Mouse (Mus musculus) thymus, postnatal 14 days (tissue): Measurements from ENCODE around the gene Gm10837.

Experiments used
- DNase-seq: peaks from one replicate; pipeline ENCODE4 v3.0.0; 2021

The Gm10837 gene

DNA sequence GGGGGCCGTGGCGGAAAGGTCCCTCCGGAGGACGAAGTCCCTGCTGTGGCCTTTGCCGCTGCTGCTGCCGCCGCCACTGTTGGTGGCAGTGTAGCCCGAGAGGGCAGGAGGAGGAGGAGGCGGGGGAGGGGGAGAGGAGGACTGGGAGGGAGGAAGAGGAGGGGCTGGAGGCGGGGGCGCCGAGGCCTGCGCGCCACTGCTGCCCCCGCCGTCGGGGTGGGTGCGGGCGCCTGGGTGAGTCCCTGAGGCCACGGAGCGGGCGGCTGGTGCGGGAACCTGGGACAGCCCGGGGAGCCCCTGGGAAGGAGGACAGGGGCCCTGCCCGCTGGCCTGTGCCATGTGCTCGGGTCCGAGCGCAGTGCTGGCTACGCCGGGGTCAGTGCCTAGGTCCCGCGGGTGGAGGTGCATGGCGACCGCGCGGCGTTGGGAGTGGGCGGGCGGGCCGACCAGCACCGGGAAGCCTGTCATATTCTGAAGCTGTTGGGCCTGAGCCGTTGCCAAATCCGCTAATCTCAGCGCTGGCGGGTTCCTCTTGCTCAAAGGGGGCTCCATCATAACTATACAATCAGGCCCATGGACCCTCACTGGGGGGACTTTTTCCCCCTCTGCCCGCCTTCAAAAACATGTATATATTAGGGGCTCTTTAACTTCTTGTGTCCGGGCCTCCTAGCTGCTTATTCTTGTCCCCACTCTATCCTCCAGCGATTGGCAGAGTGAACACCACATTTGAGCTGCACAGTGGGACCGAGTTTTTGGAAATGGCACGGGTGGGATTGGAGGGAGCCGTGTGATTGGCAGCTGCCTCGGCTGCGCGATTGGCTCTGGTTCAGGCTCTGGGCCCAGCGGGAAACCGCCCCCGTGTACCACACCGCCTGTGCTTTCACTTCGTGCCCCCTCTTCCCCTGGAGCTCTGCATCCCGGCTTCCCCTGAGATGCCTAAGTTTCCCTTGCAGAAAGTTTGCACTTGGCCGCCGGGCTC, 25.3 kb upstream of the Gm10837 start, which contains the start of gene Zic5:
Gene Zic5, minus strand, starts transcription at position 915 of the 979 bp plus-strand sequence.
- DNase-seq = no peak

DNA sequence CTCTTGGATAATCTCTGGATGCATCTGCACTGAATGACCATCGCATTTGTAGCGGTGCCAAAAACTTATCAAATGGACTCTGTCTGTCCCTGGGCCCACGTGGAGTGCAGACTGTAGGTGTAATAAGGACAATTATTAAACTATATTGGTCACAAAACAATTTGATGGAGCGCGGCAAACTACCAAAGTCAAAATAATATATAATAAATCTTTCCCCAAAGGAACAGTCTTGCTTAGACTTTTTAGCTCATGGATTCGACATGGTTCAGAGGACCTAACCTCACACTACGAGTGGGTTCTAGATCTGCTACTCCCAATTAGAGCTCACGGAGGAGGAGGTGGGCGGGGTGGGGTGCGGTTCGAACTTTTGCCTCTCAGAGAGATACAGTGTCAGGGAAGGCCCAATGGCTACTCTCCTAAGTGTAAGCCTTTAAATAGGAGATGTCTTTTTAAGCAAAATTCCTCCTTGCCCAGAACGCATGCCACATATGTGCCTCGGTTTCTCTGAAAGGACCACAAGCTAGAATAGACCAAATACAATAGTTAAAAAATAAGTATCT, 24.4 kb upstream of the Gm10837 start:
- no peak for DNase-seq

DNA sequence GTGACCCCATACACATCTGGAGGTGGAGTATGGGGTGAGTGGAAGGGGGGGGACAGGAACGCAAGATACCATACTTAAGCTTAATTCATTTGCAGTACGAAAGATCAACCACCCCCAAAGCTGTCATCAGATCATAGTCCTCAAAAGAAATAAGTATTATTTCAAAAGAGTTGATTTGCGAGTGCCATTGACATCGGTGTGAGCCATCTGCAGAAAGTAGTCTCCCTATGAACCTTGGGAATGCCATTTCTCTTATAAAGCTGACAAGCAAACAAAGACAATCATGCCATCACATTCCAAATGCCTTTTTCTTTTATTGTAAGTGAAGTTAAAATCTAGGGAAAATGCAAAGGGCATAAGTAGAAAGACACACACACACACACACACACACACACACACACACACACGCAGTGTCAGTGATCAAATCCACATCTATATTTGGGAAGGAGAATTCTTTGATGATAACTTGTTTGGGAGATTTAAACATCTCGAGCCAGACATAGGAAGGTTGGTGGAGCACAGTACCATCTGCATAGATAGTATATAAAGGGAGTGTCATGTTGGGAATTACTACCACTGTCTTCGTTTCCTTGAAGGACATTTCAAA, 23.5 kb upstream of the Gm10837 start:
- DNase-seq = no peak

GRCm38 (mm10) chr14:122467926-122468841, 22.2 kb upstream of the Gm10837 start:
- no peak for DNase-seq

DNA sequence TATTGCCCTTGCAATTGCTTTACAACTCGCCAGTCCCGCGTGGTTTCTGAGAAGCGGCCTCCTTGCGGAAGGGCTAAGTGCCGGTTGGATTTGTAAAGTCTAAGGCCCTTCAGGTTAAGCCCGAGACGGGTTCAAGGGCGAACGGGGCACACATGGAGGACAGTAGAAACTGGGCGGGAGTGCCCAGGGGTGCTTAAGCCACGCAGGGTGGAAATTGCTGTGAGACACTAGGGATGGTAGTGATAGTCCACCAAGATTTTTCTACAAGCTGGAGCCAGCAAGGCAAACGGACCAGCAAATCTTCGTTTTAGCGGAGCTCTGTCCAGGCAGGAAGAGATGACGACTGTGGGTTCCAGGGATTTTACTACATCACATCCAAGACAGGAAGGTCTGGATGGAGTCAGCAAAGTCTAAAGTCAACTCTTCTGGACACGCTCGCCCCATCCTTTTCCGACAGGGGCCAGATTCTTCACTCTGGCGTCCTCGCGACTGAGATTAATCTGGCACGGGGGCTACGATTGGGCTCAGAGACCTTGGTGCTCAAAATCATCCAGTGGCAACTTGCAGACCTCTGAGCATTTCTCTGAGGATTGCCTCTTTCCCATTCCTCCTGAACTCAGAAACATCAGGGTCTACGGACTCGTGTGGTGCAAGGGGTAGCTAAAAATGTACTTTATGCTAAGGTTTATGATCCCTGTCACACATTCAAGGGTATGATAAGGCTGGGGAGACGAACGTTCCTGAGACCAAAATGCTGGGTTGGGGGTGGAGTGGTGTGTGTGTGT, 21.2 kb upstream of the Gm10837 start:
- DNase-seq = no peak

DNA sequence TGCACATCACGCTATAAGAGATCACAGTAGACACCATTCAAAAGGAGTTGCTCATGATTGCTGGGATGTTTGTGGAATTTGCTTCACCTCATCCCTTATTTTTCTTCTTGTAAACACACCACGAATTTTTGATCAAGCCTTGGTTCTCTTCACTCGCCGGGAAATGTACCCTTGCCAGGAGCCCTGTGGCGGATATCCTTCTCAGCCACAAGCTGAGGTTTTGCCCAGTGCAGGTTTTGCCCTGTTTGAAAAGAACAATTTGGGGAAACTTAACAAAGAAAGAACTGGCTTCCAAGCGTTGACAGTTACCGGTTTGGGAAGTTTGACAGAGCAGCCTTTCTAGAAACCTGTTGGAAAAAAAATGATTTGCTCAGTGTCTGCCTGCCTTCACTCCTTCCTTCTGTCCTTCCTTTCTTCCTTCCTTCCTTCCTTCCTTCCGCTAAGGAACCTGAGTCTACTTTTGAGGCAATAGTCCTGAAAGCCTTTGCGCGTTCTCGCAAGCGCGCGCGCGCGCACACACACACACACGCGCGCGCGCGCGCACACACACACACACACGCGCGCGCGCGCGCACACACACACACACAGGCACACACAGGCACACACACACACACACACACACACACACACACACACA, 18.8 kb upstream of the Gm10837 start:
- DNase-seq = no peak

DNA sequence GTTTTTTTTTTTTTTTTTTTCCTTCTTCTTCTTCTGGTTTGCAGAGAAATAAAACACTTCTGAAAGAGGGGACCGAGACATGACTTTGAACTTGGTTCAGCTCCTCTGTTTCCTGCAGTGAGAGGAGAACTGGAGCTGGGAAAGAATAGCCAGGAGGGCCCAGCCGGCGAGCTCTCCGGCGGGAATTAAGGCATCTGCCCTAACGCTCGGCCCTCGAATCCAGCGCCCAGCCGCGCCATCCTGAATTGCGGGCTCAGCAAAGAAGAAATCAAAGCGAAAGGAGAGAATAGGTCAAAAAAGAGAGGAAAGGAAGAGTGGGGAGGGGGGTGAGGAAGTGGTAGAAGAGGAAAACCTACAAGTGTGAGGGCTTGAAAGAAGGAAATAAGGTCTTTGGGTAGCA, 18.2 kb upstream of the Gm10837 start:
- DNase-seq = no peak

GRCm38 (mm10) chr14:122472647-122473046, 17.7 kb upstream of the Gm10837 start:
- DNase-seq = no peak

- no peak for DNase-seq
These were observed 17.1 kb upstream of the Gm10837 start for GRCm38 (mm10) chr14:122473211-122473751.

DNA sequence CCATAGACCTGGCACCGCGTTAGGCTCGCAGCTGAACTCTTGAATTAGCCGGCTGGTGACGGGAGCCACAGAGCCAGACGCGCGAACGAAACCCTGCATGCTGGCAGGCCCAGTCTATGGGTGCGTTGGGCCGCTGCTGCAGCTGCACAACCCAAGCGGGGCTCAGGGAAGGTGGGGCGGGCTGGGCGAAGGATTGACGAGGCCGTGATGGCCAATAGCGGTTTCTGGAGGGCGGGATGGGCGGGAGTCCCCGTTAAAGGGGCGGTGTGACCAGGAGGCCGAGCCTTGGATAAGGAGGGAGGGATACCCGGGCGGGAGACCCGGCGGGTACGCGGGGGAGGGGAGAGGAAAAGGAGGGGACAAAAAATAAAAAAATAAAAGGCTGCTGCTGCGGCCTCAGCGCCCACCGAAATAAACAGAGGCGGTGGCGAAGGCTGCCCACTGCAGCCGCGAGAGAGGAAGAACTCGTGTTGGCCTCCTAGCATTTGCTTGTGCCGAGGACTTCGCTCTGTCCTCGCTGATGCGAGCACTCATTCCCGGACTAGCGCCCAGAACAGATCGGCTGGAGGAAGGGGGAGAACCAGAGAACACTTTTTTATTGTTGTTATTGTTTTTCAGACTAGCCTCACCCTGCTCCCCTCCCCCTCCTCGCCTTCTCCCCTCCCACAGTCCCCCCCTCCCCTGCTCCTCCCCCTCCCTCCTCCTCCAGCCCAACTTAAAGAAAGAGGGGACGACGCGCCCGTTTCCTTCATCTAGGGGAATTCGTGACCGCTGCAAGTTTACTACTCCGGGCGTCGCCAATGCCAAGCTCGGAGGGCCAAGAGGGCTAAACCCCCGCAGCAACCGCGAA, 16.1 kb upstream of the Gm10837 start:
- no peak for DNase-seq

DNA sequence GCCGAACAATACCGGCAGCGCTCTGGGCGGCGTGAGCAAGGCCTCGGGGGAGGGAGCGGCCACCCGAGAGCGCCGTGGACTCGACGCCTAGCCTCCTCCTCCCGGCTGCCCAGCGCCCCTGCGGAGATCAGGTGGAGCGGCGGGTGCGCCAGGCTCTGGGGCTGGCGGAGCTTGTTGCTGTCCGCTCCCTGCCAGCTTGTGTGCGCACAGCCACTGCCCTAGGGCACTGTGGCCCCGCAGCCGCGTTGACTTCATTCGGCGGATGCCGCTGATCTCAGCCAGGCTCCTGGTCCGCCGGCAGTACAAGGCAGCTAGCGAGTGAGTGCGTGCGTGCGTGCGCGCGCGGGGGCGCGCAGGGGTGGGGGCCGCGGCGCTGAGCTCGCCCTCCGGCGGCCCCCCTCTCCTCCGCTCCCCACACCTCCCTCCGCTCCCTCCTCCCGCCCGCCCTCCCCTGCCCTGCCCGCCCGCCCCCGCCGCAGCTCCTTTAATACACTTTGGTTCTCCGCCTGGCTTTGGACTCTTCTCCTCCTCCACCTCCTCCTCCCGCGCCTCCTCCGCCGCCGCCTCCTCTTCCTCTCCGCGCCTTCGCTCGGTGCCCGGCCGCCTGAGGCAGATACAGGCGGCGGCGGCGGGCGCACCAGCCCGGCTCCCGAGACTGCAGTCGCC, 15.4 kb upstream of the Gm10837 start, which contains the start of gene Zic2:
Gene Zic2, plus strand, starts transcription at position 545 of the 666 bp plus-strand sequence.
- DNase-seq = no peak

DNA sequence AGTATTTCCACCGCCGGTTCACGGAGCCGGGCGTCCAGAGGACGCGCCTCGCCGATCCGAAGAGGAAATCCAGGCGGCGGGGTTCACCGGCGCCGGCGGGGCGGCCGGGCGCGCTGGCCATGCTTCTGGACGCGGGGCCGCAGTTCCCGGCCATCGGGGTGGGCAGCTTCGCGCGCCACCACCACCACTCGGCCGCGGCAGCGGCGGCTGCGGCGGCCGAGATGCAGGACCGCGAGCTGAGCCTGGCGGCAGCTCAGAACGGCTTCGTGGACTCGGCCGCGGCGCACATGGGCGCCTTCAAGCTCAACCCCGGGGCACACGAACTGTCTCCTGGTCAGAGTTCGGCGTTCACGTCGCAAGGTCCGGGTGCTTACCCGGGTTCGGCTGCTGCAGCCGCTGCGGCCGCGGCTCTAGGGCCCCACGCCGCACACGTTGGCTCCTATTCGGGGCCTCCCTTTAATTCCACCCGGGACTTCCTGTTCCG, 14.8 kb upstream of the Gm10837 start:
- no peak for DNase-seq

- no peak for DNase-seq
These were observed 14.2 kb upstream of the Gm10837 start for GRCm38 (mm10) chr14:122476041-122476821.

DNA sequence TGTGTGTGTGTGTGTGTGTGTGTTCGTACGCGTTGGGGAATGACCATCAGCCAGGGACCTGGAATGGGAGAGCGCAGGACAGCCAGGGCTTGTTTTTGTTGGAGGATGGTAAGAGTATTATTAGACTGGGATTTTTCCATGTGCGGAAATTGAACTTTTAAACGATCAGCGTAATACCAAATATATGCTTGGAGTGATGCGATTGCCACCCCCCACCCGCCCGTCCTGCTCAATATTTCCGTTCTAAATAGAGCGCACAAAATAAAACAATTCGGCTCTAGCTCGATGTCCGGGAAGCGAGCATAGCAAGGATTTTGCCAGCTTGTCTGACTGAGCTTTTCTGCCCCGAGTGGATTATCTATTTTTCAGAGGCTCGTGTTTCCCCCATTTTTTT, 13.6 kb upstream of the Gm10837 start:
- DNase-seq = no peak

GRCm38 (mm10) chr14:122477261-122477671, 13.1 kb upstream of the Gm10837 start:
- no peak for DNase-seq

DNA sequence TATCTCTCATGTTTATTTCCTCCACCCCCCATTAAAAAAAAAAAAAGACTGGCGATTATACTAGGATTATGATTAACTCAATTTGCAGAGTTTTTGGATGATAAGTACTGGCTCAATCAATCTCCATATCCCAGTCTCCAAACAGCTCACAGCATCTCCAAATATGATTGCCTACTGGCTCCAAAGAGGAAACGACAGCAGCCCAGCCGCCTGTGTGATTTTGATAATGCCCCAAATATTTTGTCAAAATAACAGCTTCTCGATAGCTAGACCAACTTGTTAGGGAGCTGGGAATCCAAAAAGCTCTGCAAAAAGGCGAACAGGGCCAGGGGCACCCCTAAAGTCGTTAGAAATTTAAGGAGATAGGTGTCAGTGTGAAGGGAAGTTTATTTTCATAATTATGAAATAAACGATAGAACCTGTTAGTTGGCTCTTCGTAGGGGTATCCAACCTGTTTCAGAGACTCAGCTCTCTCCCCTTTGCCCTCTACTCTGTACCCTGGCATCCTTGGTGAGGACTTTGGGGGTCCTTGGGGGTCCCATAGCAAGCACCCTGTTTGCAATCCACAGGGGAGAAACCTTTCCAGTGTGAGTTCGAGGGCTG, 12.3 kb upstream of the Gm10837 start:
- no peak for DNase-seq

DNA sequence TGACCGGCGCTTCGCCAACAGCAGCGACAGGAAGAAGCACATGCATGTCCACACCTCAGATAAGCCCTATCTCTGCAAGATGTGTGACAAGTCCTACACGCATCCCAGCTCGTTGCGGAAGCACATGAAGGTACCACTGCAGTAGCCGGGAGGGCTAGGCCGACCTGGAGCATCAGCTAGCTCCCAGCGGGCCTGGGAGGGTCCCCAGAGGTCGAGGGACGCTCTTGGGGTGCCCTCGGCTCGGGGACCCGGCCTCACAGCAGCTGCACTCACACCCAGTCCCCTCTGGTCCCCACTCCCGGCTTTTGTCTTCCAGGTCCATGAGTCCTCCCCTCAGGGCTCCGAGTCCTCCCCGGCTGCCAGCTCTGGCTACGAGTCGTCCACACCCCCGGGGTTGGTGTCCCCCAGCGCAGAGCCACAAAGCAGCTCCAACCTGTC, 11.8 kb upstream of the Gm10837 start:
- DNase-seq = no peak
